Mouse (Mus musculus) CH12.LX (cell line): Measurements from ENCODE around the gene Cryl1. TPM values are rescaled to one million over a fixed set of nuclear protein-coding genes. Genes with fewer than 3 reads are reported as not detected.

Experiments
- DNase-seq: peaks from one replicate; pipeline ENCODE4 v3.0.0-alpha.2; 2013; ENCODE audit errors: extremely low read depth
- H3K27ac ChIP-seq: 2 replicates; pipeline ENCODE4 v1.5.1; 2012; ENCODE audit warnings: low read depth, mild to moderate bottlenecking, control low read depth, moderate library complexity; ENCODE audit not compliant: insufficient read depth
- H3K27me3 ChIP-seq: replicated peaks from 2 replicates; pipeline ENCODE3; 2012; ENCODE audit warnings: inconsistent platforms
- H3K36me3 ChIP-seq, 2 experiments: replicated peaks in 1 of 2; 2 replicates each; pipeline versions ENCODE3 to v1.6.1; 2012; ENCODE audit warnings: inconsistent platforms in 1 of 2, low read length in 1 of 2, mild to moderate bottlenecking in 1 of 2, mixed read lengths in 1 of 2, moderate library complexity in 1 of 2; ENCODE audit not compliant: control insufficient read depth in 1 of 2, insufficient read depth in 1 of 2
- H3K4me1 ChIP-seq, 2 experiments: 2 replicates each; pipeline ENCODE4 v1.6.1; 2012; ENCODE audit warnings: inconsistent platforms in 1 of 2, moderate library complexity in 1 of 2; ENCODE audit not compliant: insufficient read depth in 2 of 2, control insufficient read depth in 1 of 2
- H3K4me2 ChIP-seq: 2 replicates; pipeline ENCODE4 v1.6.1; 2012; ENCODE audit warnings: low read depth, mild to moderate bottlenecking, control low read depth; ENCODE audit not compliant: poor library complexity, insufficient read depth, severe bottlenecking
- H3K4me3 ChIP-seq, 3 experiments: fragments of 150-350 bp in 1 of 3; sonication (generic) in 1 of 3; replicated peaks in 1 of 3; 2 replicates each; pipeline versions ENCODE3 to v1.5.1; 2011 to 2012; ENCODE audit warnings: low read depth in 2 of 3, low read length in 2 of 3, mild to moderate bottlenecking in 2 of 3, moderate library complexity in 2 of 3, control low read depth in 1 of 3, improper control_type of control experiment in 1 of 3, inconsistent platforms in 1 of 3, mixed read lengths in 1 of 3; ENCODE audit not compliant: poor library complexity in 1 of 3
- H3K79me2 ChIP-seq: replicated peaks from 2 replicates; pipeline ENCODE4 v1.6.1; 2012; ENCODE audit warnings: mild to moderate bottlenecking, moderate library complexity; ENCODE audit not compliant: control insufficient read depth, poor library complexity, insufficient read depth, severe bottlenecking; ENCODE audit errors: extremely low read depth
- H3K9ac ChIP-seq: 2 replicates; pipeline ENCODE4 v1.6.1; 2012; ENCODE audit warnings: low read depth, mild to moderate bottlenecking, control low read depth, moderate library complexity; ENCODE audit not compliant: insufficient read depth
- H3K9me3 ChIP-seq: replicated peaks from 2 replicates; pipeline ENCODE3; 2012; ENCODE audit warnings: low read length, inconsistent platforms, mixed read lengths
- BHLHE40 ChIP-seq: IDR thresholded peaks from 2 replicates; pipeline ENCODE4 v1.6.1; 2011; ENCODE audit warnings: mild to moderate bottlenecking, low read depth, low read length, improper control_type of control experiment
- CHD2 ChIP-seq: IDR thresholded peaks from 2 replicates; pipeline ENCODE4 v1.6.1; 2011; ENCODE audit warnings: low read length, improper control_type of control experiment
- CTCF ChIP-seq, 2 experiments: IDR thresholded peaks in 1 of 2; conservative IDR thresholded peaks in 1 of 2; 2 replicates each; pipeline ENCODE4 v1.5.1; 2011 to 2012; ENCODE audit warnings: low read depth in 2 of 2, low read length in 2 of 2, improper control_type of control experiment in 1 of 2, inconsistent platforms in 1 of 2, mild to moderate bottlenecking in 1 of 2, moderate library complexity in 1 of 2
- ELF1 ChIP-seq: IDR thresholded peaks from 2 replicates; pipeline ENCODE4 v1.6.1; 2014; ENCODE audit warnings: low read depth, mild to moderate bottlenecking, inconsistent platforms, low read length, improper control_type of control experiment
- ETS1 ChIP-seq: conservative IDR thresholded peaks from 2 replicates; pipeline ENCODE4 v1.6.1; 2012; ENCODE audit warnings: low read depth, mild to moderate bottlenecking, inconsistent platforms, low read length, improper control_type of control experiment, moderate library complexity
- GABPA ChIP-seq: IDR thresholded peaks from 2 replicates; pipeline ENCODE4 v1.6.1; 2012; ENCODE audit warnings: low read depth, low read length, improper control_type of control experiment, inconsistent platforms; ENCODE audit not compliant: insufficient replicate concordance
- MAFK ChIP-seq: IDR thresholded peaks from 2 replicates; pipeline ENCODE4 v1.6.1; 2011; ENCODE audit warnings: low read length, improper control_type of control experiment; ENCODE audit not compliant: insufficient replicate concordance
- MAX ChIP-seq: IDR thresholded peaks from 2 replicates; pipeline ENCODE4 v1.6.1; 2011; ENCODE audit warnings: low read length, improper control_type of control experiment
- MAZ ChIP-seq: IDR thresholded peaks from 2 replicates; pipeline ENCODE4 v1.6.1; 2012; ENCODE audit warnings: low read depth, mild to moderate bottlenecking, inconsistent platforms, low read length, improper control_type of control experiment, moderate library complexity
- MEF2A ChIP-seq: IDR thresholded peaks from 2 replicates; pipeline ENCODE4 v1.6.1; 2014; ENCODE audit warnings: low read depth, mild to moderate bottlenecking, inconsistent platforms, low read length, improper control_type of control experiment, borderline replicate concordance
- MXI1 ChIP-seq: IDR thresholded peaks from 2 replicates; pipeline ENCODE4 v1.6.1; 2011; ENCODE audit warnings: mild to moderate bottlenecking, low read depth, low read length, improper control_type of control experiment
- MYC ChIP-seq: IDR thresholded peaks from 2 replicates; pipeline ENCODE4 v1.6.1; 2011; ENCODE audit warnings: low read depth, mild to moderate bottlenecking, improper control_type of control experiment, low read length
- NELFE ChIP-seq: IDR thresholded peaks from 2 replicates; pipeline ENCODE4 v1.6.1; 2011; ENCODE audit warnings: low read depth, low read length, improper control_type of control experiment
- PAX5 ChIP-seq: IDR thresholded peaks from 2 replicates; pipeline ENCODE4 v1.6.1; 2012; ENCODE audit warnings: low read length, inconsistent platforms, mixed read lengths
- POLR2A ChIP-seq: IDR thresholded peaks from 2 replicates; pipeline ENCODE4 v1.6.1; 2011; ENCODE audit warnings: low read depth, mild to moderate bottlenecking, improper control_type of control experiment, low read length
- POLR2AphosphoS2 ChIP-seq: IDR thresholded peaks from 2 replicates; pipeline ENCODE4 v1.6.1; 2011; ENCODE audit warnings: low read depth, low read length, improper control_type of control experiment
- RAD21 ChIP-seq: IDR thresholded peaks from 2 replicates; pipeline ENCODE4 v1.6.1; 2011; ENCODE audit warnings: low read depth, mild to moderate bottlenecking, low read length, improper control_type of control experiment, moderate library complexity
- SMC3 ChIP-seq: IDR thresholded peaks from 2 replicates; pipeline ENCODE4 v1.6.1; 2011; ENCODE audit warnings: low read depth, low read length, improper control_type of control experiment
- TBP ChIP-seq: conservative IDR thresholded peaks from 2 replicates; pipeline ENCODE4 v1.6.1; 2011; ENCODE audit warnings: low read depth, low read length, improper control_type of control experiment
- TCF12 ChIP-seq: IDR thresholded peaks from 2 replicates; pipeline ENCODE4 v1.6.1; 2014; ENCODE audit warnings: low read depth, mild to moderate bottlenecking, inconsistent platforms, low read length, improper control_type of control experiment
- USF1 ChIP-seq: IDR thresholded peaks from 2 replicates; pipeline ENCODE4 v1.6.1; 2014; ENCODE audit warnings: low read depth, mild to moderate bottlenecking, inconsistent platforms, low read length, improper control_type of control experiment
- USF2 ChIP-seq: conservative IDR thresholded peaks from 2 replicates; pipeline ENCODE4 v1.6.1; 2011; ENCODE audit warnings: low read depth, low read length, improper control_type of control experiment
- ZC3H11A ChIP-seq: IDR thresholded peaks from 2 replicates; pipeline ENCODE4 v1.6.1; 2012; ENCODE audit warnings: low read depth, mild to moderate bottlenecking, inconsistent platforms, low read length, improper control_type of control experiment
- ZKSCAN1 ChIP-seq: IDR thresholded peaks from 2 replicates; pipeline ENCODE4 v1.6.1; 2012; ENCODE audit warnings: low read depth, inconsistent platforms, low read length, improper control_type of control experiment, borderline replicate concordance
- dilution Hi-C: fragments of 300-500 bp; cut with MboI; formaldehyde crosslinking; loops from 2 replicates; pipeline ENCODE4 v1.14.3; 2020; ENCODE audit warnings: low sequenced_read_pairs; ENCODE audit not compliant: extremely low pct_unique_long_range_greater_than_20kb, extremely low pct_ligation_motif_present
- in situ Hi-C: fragments of 300-500 bp; cut with MboI; formaldehyde crosslinking; loops from 3 replicates; pipeline ENCODE4 v1.14.3; 2019; ENCODE audit warnings: low sequenced_read_pairs, low pct_ligation_motif_present, low pct_unique_long_range_greater_than_20kb, mixed read lengths
- polyA plus RNA-seq: library from polyadenylated mRNA; unstranded; fragments of >175 nt; gene quantifications from 2 replicates; pipeline ENCODE4 v1.2.1, GENCODE M21; 2012; ENCODE audit warnings: low read depth; ENCODE audit not compliant: insufficient read length
- total RNA-seq, 2 experiments: library from RNA; depleted of rRNA; stranded (reverse); fragments of 300-350 nt in 1 of 2; fragments of >200 nt in 1 of 2; gene quantifications; 2 replicates each; pipeline ENCODE4 v1.2.3; 2012 to 2014

Gene Cryl1
- total and polyA plus RNA-seq, 3 experiments: 13.1 to 33.7 (median 31.8) TPM

GRCm38 (mm10) chr14:57234711-57235110 lies 163.6 kb downstream of the Cryl1 start:
- Histone ChIP-seq H3K9me3 (no peaks in the 10 kb centered on the region), H3K9ac (no peak overlapping the region), H3K27me3 (no peaks in the 10 kb centered on the region), H3K4me2 (no peak overlapping the region), H3K4me1 (no peaks in the 10 kb centered on the region), H3K27ac (no peak overlapping the region), H3K36me3 (no peaks in the 10 kb centered on the region), H3K79me2 (no peaks in the 10 kb centered on the region), H3K4me3 (no peak overlapping the region)
- in situ Hi-C loops: no loop called here
- TF ChIP-seq POLR2A: no peak
- no peak for TF ChIP-seq SMC3
- TF ChIP-seq PAX5: no peak
- no peak for TF ChIP-seq USF1
- no peak for TF ChIP-seq ZC3H11A
- TF ChIP-seq GABPA: no peak
- TF ChIP-seq ETS1: no peak
- no peak for TF ChIP-seq USF2
- TF ChIP-seq MYC: no peak
- no peak for TF ChIP-seq ZKSCAN1
- no peak for TF ChIP-seq BHLHE40
- no peak for TF ChIP-seq MAX
- TF ChIP-seq CHD2: no peak
- TF ChIP-seq CTCF (conservative IDR thresholded peaks at IDR 0.05 in 1 of 2, IDR thresholded peaks at IDR 0.05 in 1 of 2; ENCODE audit: low read depth in 2 of 2, low read length in 2 of 2): no peak
- TF ChIP-seq MAZ: no peak
- TF ChIP-seq MAFK: no peak
- TF ChIP-seq NELFE: no peak
- TF ChIP-seq RAD21: no peak
- no peak for TF ChIP-seq MEF2A
- dilution Hi-C loops: no loop called here
- no peak for DNase-seq

- in situ Hi-C loops: no loop called here
- H3K4me1 ChIP-seq: no peaks in the 10 kb centered on the region
- H3K27ac ChIP-seq: no peak overlapping the region
Observed at GRCm38 (mm10) chr14:57230264-57231015, 167.9 kb downstream of the Cryl1 start.

More at GRCm38 (mm10) chr14:57230264-57231015, 167.9 kb downstream of the Cryl1 start:
- TF ChIP-seq MYC: no peak
- no peak for TF ChIP-seq MEF2A
- TF ChIP-seq POLR2AphosphoS2: no peak
- no peak for TF ChIP-seq MXI1
- TF ChIP-seq TCF12: no peak
- TF ChIP-seq TBP: no peak
- no peak for TF ChIP-seq ELF1
- no peak for TF ChIP-seq NELFE
- no peak for TF ChIP-seq CHD2
- no peak for TF ChIP-seq CTCF (conservative IDR thresholded peaks at IDR 0.05 in 1 of 2, IDR thresholded peaks at IDR 0.05 in 1 of 2; ENCODE audit: low read depth in 2 of 2, low read length in 2 of 2)
- Histone ChIP-seq H3K9me3 (no peaks in the 10 kb centered on the region), H3K9ac (no peak overlapping the region), H3K27me3 (no peaks in the 10 kb centered on the region), H3K36me3 (no peaks in the 10 kb centered on the region), H3K79me2 (no peaks in the 10 kb centered on the region), H3K4me2 (no peak overlapping the region), H3K4me3 (no peak overlapping the region)
- no peak for DNase-seq
- dilution Hi-C loops: no loop called here
